Mouse (Mus musculus) adrenal gland, adult 8-10 months (tissue): ENCODE data around the gene Sh3bgr. TPM values are rescaled to one million over a fixed set of nuclear protein-coding genes. Genes with fewer than 3 reads are reported as not detected.

Experiments
- DNase-seq: peaks from one replicate; pipeline ENCODE4 v3.0.0; 2022
- total RNA-seq, 4 experiments: library from RNA; stranded (reverse); gene quantifications; 2 replicates each; pipeline ENCODE4 v1.2.4; 2022

Sh3bgr gene
- total RNA-seq: 10 to 100 TPM; 17.2 to 37.2 (median 31.4) TPM

DNA sequence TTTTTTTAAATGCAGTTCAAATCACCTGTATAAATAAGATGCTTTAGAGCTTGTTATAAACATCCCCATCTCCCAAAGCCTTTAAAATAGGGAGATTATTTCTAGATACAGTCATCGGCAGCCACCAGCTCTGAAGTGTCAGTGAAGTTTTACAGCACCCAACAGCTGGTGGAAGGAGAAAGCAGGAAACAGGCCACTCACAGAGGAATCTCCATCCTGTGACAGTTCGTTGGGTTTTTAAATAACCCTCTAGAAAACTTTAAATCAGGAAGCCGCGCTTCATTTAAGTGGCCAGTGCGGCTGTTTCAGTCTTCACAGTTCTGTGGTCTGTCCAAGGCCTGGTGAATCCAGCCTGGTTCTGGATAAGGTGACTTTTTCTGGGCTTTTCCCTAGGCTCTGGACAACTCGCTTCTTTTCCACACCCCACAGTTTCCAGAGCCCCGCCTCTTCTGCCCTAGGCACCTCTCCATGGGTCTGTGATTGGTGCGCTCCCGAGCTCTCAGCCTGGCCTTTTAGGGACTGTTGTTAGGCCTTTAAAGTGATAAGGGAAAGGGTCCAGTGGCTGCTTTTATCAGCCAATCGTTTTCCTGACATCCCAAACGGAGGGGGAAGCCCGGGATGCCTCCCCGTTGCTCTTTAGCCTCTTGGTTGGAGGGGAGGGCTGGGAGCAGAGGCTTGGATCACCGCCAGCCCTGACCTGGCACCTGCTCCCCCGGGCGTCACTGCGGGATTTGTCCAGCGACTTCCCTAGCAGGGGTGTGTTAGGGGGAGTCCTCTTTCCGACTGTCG, at the start of gene Sh3bgr:
Gene Sh3bgr, plus strand, starts transcription at position 538 of the 789 bp plus-strand sequence.
- DNase-seq: peak; percentile 81

DNA sequence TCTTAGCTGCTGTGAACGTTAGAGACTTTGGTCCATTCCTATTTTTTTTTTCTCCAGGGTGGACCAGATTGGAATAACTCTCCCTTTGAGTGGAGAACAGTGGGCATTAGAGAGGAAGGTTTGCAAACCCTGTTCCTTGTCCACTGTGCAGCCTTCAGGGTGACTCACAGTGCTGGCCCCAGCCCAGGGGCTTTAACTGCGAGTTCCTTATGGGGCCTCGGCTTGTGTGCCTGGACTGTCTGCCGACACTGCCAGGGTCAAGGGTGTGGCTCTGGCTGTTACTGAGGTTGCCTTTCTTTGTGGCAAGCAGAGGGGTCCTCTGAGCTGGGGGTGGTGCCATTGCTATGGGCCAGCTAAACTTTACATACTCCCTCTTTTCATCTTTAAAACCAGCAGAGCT, 49.3 kb upstream of the Sh3bgr start:
- peak; percentile 81 for DNase-seq

DNA sequence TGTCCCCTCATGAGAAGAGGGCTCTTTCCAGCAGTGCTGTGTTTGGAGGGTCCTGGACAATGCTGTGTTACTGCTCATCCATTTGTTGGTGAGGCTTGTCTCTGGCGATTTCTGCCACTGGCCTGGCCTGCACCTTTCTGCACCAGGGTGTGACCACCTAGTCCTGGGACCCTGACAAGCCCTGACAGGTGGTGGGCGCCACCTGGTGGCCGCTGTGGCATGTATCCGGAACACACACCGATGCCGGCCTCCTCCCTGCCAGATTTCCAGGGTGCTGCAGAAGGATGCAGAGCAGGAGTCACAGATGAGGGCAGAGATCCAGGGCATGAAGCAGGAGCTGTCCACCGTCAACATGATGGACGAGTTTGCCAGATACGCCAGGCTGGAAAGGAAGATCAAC, 48.7 kb upstream of the Sh3bgr start:
- no peak for DNase-seq

DNA sequence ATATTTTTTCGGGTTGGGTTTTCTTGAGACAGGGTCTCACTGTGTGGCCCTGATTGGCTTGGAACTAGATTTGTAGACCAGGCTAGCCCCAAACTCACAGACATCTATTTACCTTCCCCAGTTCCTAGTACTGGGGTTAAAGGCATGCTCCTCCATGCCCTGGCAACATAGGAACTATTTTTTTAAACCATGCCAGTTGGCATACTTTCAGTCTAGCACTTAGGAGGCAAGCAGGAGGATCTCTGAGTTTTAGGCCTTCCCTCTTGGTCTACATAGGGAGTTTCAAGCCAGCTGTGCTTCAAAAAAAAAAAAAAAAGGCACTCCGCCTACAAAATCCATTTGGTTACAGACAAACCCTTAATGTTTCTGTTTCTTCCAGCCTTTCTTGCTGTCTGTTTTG, 45.8 kb upstream of the Sh3bgr start:
- no peak for DNase-seq

DNA sequence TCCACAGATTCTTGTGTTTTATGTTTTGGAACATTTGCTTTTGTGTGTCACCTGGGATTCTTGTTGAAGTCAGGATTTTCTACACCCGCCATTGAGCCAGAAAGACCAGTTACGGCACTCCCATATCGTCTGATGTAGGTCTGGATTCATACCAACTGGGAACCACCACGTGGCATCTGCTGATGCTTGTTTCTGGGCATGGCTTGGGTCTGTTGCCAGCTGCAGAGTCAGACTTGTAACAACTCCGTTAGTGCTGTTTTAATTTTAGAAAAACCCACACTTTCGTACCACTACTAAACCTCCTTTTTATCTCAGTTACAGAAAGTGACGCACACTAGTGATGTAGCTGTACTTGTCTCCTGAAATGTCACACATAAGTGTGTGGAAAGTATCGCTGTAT, 44.2 kb upstream of the Sh3bgr start:
- no peak for DNase-seq

DNA sequence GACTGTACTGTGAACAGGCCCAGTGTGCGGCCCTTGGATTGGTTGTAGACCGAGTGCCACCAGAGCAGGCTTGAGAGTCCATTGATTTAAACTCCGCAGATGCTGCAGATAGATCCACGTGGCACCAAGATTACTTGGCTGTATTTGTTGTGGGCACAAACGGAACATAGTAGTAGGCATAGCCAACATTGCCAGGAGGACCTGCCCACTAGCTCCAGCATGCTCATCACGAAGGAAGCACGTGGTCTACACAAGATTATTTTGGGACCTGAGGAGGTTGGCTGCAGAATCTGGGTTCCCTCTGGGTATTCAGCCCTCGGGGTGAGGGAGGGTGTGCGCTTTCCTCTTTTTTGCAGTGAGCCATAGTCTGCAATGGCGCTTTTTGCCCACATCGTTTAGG, 43.1 kb upstream of the Sh3bgr start:
- DNase-seq: no peak

DNA sequence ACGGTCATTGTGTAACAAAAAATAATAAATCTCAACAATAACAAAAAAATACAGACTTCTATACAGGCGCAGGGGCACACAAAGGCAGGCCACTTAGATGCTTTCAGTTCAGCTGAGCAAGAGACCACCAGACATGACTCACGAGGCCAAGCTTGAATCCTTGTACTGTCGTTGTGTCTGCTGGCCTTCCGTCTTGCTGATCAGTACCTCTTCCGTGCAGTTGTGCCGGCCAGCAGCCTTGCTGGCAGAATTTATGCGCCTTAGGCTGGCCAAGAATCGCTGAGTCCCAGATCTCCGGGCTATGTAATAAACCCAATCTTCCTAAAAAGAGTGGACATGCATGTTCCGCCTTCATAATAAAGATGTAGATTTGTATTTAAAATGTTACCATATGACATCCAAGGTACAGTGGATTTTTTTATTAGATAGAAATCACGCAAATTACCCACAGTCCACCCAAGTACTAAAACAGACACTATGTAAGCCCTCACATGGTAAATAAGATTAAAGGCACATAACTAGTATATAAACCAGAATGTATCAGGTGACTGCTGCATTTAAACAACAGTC, 41.7 kb upstream of the Sh3bgr start:
- DNase-seq: no peak

DNA sequence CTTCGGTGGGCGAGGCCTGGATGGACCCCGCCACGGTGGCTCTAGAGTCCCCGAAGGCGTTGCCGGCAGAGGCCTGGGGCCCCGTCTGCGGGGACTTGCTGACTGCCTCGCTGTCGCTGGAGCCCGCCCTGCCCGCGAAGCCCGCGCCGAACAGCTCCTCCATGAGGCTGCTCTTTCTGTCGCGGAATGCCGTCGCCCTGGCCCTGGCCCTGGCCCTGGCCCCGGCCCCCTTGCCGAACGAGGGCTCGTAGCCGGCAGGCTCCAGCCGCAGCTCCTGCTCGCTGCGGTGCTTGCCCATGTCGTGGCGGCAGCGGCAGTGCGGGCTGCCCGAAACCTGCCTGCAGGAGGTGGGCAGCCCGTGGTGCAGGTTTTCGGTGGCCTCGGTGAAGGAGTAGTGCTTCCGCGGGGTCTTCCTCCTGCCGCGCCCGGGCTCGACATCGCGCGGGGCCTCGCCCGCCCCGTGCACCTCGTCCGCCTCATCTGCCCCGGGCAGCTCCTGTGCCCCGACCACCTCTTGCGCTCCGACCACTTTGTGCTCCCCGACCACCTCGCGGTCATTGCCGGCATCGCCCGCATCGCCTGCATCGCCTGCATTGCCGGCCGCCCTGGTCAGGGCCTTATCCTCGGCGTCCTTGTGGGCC, 41.0 kb upstream of the Sh3bgr start:
- peak; percentile 48 for DNase-seq

DNA sequence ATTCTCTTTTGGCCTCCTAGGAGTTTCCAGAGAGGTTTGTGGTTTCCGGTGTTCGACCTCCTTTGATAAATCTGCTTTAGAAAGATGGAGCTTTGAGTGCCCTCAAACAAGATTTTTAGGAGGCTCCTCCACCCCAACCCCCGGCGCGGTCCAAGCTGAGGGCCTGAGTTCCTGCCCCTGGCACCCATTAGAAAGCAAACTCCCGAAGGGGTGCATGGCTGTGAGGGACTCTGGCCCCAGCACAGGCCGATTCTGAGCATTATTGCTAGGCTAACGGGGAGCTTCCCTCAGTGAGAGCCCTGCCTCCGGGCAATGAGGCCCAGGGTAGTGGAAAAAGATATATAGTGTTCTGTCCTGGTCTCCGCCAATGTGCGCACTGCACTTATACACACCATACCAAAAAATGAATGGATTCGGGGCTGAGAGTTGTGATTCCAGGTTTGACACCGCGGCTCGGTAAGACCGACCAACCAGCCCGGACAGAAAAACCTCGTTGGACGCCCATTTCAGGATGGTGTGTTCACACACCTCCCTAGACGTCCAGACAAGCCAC, 40.4 kb upstream of the Sh3bgr start:
- DNase-seq: no peak

DNA sequence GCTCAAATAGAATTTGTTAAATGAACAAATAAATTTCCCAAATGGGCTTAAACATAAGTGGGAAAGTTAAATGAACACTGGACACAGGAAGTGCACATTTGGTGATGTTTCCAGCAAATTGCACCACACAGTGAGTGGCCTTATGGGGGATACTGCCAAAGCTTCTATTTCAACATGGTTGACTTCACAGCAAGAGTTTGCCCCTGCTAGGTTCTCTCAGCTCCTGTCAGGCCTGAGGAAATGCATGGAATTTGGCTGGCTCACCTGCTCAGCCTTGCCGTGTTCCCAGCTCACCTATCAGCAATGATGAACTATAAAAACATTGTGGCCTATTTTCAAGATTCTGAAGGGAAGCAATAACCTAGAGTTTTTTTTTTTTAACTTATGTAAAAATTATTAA, 39.3 kb upstream of the Sh3bgr start:
- DNase-seq: no peak

DNA sequence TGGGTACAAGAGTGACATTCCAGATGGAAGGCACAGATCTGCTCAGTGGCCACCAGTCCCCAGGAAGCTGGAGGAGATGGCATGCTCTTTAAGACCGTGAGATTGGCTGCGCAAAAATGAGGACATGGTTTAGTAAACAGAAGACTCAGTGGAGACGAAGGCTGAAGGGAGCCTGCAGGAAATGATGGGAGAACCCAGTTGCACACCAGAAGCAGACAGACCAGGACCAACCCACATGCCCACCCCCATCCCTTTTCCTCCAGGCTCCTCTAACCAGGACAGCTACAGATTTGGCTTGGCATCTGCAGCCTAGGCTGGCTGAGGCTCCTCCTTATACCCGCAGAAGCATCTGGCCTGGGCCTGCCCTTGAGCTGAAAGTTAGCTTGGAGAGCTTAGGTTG, 38.9 kb upstream of the Sh3bgr start:
- no peak for DNase-seq

DNA sequence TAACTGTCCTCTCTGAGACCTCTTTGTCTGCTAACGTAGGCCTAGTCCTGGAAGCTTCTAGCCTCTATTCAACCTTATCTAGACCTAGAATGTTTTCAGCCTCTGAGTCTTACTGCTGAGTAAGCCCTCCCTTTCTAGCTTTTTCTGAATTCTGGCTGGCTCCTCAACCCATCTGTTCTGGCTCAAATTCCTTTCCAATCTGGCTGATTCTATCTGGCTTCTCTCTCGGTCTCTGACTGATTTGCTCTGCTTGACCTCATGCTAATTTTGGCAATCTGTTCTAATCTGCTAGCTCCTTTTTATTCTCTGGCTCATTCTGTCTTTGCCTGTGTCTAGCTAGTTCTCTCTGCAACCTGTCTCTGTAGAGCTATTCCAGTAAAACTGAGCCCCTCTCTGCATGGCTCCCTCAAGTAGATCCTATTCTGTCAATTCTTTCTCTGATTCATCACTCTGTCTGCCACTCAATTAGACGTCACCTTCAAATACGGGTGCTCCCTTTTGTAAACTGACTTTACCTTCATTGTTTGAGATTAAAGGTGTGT, 34.5 kb upstream of the Sh3bgr start:
- DNase-seq: no peak

DNA sequence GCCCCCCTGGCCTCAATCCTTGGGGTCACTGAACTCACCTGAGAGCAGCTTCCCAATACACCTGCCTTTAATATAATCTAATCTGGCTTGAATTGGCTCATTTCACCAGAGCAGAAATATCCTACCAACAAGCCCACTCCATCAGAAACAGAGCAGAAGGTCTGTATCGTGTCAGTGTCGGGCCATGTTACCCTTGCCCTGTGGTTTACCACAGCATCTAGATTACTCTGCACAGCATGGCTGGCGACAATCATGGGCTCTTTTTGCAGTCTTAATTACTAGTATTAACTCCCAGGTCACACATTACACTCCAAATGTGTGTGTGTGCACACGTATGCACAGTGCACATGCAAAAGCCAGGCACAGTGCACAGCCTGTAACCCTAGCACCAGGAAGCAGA, 31.4 kb upstream of the Sh3bgr start:
- no peak for DNase-seq

DNA sequence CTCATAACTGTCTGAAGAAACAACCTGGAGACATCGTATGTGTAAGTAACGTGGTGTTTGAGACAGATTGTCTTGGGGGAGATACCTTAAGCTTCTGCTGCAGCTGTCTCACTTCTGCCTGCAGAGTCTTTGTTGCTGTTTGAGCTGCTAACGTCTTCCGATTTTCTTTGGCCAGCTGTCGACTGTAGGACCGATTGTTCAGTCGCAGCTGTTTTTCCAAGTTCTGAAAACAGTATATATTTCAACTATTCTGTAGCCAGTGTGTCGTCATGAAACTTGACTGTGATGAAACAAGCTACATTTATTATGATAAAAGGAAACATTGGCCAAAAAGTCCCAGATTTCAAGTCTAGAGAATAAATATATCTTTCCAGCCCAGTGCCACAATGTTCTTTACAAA, 26.6 kb upstream of the Sh3bgr start:
- no peak for DNase-seq

DNA sequence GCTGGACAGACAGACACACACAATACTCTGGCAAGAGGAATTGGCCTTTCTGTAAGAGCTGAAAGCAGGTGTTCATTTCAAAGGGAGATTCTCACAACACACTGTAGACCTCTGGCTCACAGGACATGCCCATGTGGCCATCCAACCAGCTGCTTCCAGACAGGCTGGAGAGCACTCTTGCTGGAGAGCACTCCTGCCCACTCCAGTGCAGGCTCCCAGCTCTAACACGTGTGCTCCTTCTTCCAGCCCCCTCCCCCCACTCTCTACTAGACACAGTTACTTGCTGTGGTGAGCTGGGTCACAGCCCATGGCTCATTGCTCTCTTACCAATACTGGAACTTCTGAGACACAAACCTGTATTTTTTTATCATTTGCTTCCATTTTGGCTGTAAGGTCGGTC, 24.9 kb upstream of the Sh3bgr start:
- DNase-seq: no peak

DNA sequence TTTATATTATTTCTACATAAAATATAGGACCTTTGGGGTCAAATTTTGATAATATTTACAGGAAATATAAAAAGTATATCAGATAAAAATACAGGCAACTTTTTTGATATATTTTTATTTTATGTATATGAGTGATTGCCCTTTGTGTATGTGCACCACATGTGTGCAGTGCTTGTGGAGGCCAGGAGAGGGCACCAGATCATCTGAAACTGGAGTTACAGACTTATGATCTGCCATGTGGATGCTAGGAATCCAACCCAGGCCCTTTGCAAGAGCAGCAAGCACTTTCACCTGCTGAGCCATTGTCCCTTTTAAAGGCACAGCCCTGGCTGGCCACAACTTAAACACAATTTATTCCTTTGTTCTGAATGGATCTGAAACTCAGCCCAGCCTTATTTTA, 21.1 kb upstream of the Sh3bgr start:
- no peak for DNase-seq

DNA sequence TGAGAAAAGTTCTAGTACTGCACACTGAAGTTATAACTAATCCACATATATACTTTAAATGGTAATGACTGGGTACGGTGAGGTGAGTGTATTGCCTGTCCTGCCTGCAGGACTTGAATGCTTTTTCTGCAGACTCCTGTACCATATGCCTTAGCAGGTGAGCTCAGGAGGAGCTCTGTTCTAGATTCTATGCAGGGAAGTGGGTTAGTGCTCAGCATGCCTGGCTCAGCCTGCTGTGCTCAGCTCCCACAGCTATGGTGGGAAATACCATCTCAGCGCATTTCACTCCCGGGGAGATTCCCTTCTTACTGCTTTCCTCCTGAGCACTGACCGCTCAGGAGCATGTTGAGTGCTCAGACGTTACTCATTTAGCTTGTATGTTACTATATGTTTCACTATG, 12.6 kb upstream of the Sh3bgr start:
- no peak for DNase-seq

DNA sequence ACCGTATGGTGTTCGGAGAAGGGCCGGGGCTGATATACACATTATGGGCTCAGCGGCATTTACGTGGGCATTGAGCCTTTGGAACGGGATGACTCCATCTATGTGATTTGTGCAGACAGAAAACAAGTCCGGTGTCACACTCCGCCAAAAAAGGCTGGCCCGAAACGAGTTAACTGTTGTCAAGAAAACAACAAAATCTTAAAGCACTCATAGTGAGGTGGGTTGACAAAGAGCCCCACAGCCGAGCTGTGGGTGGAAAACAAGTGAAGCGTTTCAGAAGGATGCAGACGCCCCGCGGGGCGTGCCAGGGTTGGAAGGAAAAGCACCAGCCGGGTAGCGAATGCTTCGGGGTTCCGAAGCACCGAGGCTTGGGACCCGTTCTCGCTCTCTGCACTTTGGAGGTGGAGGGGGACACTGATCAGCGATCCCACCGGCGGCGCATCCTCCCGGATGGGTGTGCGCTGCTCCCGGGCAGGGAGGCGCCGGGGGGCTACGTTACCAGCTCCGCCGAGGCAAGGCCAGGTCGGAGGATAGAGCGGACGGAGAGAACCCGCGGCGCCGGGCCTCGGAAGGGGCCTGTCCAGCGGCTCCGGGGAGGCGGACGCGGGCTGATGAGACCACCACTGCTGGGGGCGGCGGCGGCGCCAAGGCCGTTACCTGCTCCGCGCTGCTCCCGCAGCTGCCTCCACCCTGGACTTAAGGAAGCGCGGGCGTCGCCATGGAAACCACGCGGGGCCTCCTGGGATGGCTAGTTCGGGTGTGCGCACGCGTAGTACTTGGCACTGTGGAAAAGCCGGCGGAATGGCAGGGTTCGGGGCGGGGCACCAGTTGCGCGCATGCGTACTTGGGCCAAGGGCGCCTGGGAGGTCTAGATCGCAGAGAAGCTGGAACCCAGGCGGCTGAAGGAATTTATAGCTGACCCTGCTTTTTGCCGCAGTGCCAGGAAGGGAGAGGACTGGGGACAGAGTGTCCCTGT, 8.4 kb upstream of the Sh3bgr start, which contains the start of gene Lca5l:
Gene Lca5l, minus strand, starts transcription at position 741 of the 976 bp plus-strand sequence.
- peak; percentile 99 for DNase-seq

DNA sequence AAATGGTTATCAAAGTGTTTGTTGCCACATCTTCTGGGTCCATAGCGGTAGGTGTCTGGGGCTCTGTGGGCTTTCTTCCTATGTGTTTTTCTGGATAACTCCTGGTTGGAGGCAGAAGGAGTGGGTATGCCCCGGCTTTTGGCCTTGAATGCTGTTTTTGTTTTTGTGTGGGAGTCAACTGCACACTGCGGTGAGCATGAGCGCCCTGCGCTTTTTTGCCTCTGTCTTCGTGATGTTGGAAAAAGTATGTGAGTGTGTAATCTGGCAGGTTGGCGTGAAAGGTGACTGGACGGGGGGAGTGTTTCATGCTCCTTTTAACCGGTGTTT, 415 bp downstream of the Sh3bgr start:
- no peak for DNase-seq

DNA sequence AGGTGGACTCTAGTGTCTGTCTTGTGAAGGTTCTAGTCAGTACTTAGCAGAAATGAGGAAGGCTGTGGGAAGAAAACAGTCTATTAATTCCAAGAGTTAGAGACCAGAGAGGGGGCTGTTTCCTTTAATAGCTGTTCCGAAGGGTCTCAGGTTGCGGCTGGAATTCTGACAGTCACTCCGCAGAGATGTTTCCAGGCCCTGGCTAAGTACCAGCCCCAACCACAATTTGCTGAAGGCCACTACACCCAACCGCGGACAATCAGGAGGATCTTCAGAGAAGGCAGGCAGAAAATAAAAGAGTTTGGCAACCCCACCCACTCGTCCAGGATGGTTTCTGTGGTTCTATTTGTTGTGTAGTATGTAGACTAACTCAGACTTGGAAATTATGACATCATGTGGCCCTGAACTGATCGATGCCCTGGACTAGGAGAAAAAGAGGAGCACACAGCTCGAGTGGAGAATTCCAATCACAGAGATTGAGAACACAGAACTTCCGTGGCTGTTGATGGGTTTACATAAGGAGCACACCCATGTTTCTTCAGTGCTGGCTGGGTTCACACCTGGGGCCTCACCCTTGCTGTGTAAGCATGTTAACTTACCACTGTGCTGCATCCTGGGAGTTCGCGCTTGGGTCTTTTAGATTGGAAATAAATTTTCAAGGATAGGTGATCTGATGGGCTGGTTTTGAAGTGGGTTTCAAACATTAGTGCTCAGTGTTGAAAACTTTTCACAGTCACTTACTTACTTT, 1.4 kb downstream of the Sh3bgr start:
- peak; percentile 24 for DNase-seq

DNA sequence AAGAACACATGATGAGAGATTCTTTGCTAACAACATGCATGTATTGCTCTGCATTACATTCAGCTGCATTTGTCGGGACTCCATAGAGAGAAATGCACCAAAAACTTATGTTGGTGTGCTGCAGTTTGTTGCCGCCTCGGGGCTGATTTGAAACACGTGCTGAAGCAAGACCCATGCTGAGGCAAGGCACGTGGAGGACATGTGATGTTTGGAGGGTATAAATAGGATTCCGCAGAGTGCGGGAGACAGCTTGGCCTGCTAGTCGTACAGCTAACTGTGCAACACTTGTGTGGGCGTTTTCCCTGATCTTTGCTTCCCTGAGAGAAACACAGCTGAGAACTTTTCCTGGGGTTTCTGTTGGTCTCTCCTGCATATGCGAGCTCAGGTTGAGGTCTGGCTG, 9.5 kb downstream of the Sh3bgr start:
- DNase-seq: no peak
